Mouse (Mus musculus): Measurements from ENCODE around the gene Eml3. TPM values are rescaled to one million over a fixed set of nuclear protein-coding genes. Genes with fewer than 3 reads are reported as not detected.

Eml3 gene
- total and polyA plus RNA-seq, 3 experiments: 16.6 to 23.4 TPM; not detected in 1

DNA sequence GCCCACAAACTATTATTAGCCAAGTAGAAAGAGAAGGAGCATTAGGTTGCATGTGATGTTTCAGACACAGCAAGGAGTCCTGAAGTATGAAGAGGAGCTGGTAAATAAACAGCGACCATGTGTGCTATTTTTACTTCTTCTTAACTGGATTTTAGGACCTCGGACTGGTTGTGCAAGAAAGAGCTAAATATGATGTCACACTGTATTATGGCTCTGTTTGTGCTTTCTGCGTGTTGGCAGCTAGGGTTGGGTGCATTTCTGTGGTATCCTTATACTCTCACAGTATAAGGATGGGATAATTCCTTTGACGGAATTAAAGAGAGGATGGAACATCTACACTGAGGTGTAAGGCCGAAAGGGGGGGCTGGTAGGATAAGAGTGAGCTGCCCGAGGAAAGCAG is 15.9 kb downstream of the Eml3 start:
- H3K9me3 ChIP-seq (replicated peaks; ENCODE audit: insufficient read depth, low read length): no peaks in the 10 kb centered on the region
- H3K4me3 ChIP-seq (ENCODE audit: control insufficient read depth in 1 of 2, insufficient read depth in 1 of 2, low read depth in 2 of 2, low read length in 2 of 2): no peak overlapping the region
- TF ChIP-seq ZNF384 (IDR thresholded peaks at IDR 0.05; ENCODE audit: low read depth, low read length) (no peak), MXI1 (IDR thresholded peaks at IDR 0.05; ENCODE audit: low read depth, low read length) (no peak), MAZ (IDR thresholded peaks at IDR 0.05; ENCODE audit: low read depth, low read length) (no peak), ZMIZ1 (IDR thresholded peaks at IDR 0.05; ENCODE audit: low read depth, low read length) (no peak), SMC3 (IDR thresholded peaks at IDR 0.05; ENCODE audit: low read depth, low read length) (no peak), TBP (IDR thresholded peaks at IDR 0.05; ENCODE audit: low read depth, low read length) (no peak), USF1 (IDR thresholded peaks at IDR 0.05; ENCODE audit: low read depth, low read length) (no peak), RCOR1 (IDR thresholded peaks at IDR 0.05; ENCODE audit: low read depth, low read length) (no peak), POLR2A (IDR thresholded peaks at IDR 0.05; ENCODE audit: control insufficient read depth in 1 of 2, insufficient read depth in 1 of 2, low read depth in 1 of 2, low read length in 2 of 2, poor library complexity in 1 of 2) (no peak), POLR2AphosphoS2 (IDR thresholded peaks at IDR 0.05; ENCODE audit: low read length) (no peak), MYB (IDR thresholded peaks at IDR 0.05; ENCODE audit: low read depth, low read length) (no peak), CHD1 (IDR thresholded peaks at IDR 0.05; ENCODE audit: low read depth, low read length) (no peak)
- no peak overlapping the region for H3K27ac ChIP-seq (ENCODE audit: control insufficient read depth, low read depth, low read length)
- peaks cover 16 to 54% of the 10 kb centered on the region in 2 experiments for H3K36me3 ChIP-seq (ENCODE audit: control insufficient read depth in 1 of 2, insufficient read depth in 2 of 2, low read length in 2 of 2)
- H3K4me1 ChIP-seq (ENCODE audit: control insufficient read depth in 1 of 2, insufficient read depth in 2 of 2, low read length in 2 of 2): peaks cover 11 to 40% of the 10 kb centered on the region in 2 experiments
- no peak for DNase-seq (ENCODE audit: low read depth, low spot score)
- H3K9ac ChIP-seq (ENCODE audit: control insufficient read depth, low read depth, low read length, poor library complexity, severe bottlenecking): no peak overlapping the region
- H3K27me3 ChIP-seq (ENCODE audit: control insufficient read depth in 1 of 2, insufficient read depth in 2 of 2, low read length in 2 of 2): no peaks in the 10 kb centered on the region
- peaks cover 38% of the 10 kb centered on the region for H3K79me2 ChIP-seq (ENCODE audit: control insufficient read depth, insufficient read depth, low read length, poor library complexity)

DNA sequence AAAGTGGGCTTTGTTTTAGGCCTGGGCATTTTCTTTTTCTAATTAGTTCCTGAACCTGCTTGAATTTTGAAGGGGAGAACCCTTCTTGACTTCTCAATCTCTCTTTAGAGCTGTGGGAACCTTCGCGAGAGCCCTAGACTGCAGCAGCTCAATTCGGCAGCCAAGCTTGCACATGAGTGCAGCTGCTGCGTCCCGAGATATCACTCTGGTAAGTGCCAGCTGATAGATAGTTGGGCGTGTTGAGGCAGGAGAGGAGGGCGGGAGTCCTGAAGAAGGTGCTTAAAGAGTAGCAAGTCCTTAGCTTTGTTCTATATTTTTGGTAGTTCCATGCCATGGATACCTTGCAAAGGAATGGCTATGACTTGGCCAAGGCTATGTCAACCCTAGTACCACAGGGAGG is 17.6 kb downstream of the Eml3 start:
- peaks cover 12 to 40% of the 10 kb centered on the region in 2 experiments for H3K4me1 ChIP-seq (ENCODE audit: control insufficient read depth in 1 of 2, insufficient read depth in 2 of 2, low read length in 2 of 2)

DNA sequence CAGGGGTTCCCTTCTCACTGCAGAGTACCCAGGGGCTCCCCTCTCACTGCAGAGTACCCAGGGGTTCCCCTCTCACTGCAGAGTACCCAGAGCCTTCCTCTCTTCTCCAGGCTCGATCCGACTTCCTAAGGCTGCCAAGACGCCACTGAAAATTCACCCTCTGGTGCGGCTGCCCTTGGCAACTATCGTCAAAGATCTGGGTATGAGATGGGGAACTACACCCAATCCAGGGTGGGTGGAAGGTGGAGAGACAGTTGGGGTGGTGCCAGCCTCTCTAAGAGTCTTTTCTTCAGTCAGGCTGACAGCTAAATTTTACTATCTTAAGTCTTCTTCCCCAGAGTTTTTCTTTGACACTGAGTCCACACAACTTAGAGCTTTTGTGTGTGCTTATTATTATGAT is 20.8 kb downstream of the Eml3 start:
- Histone ChIP-seq H3K27ac (ENCODE audit: control insufficient read depth, low read depth, low read length) (0 out of 2 replicates have a peak overlapping the region, but pooled peaks have one; percentile 11), H3K36me3 (ENCODE audit: control insufficient read depth in 1 of 2, insufficient read depth in 2 of 2, low read length in 2 of 2) (peaks cover 21 to 62% of the 10 kb centered on the region in 2 experiments)

More for the DNA sequence above, 17.6 kb downstream of the Eml3 start:
- TF ChIP-seq MXI1 (IDR thresholded peaks at IDR 0.05; ENCODE audit: low read depth, low read length) (0 out of 2 replicates have a peak, but pooled peaks have one; percentile 50), SIN3A (IDR thresholded peaks at IDR 0.05; ENCODE audit: low read length) (peak; percentile 74), POLR2AphosphoS5 (IDR thresholded peaks at IDR 0.05; ENCODE audit: borderline replicate concordance, low read depth, low read length) (no peak), CHD2 (IDR thresholded peaks at IDR 0.05; ENCODE audit: low read length) (no peak), BHLHE40 (IDR thresholded peaks at IDR 0.05; ENCODE audit: borderline replicate concordance, low read depth, low read length) (peak; percentile 70; the same call in 1 of the 2 replicates), USF2 (IDR thresholded peaks at IDR 0.05; ENCODE audit: borderline replicate concordance in 1 of 2, insufficient read depth in 1 of 2, low read depth in 1 of 2, low read length in 2 of 2) (no peak), EP300 (IDR thresholded peaks at IDR 0.05; ENCODE audit: low read depth in 1 of 2, low read length in 2 of 2) (peak in 1 of 2 experiments; percentile 35; a peak in 1 of 4 replicates), ETS1 (IDR thresholded peaks at IDR 0.05; ENCODE audit: low read depth, low read length) (peak; percentile 89)
- Histone ChIP-seq H3K27me3 (ENCODE audit: control insufficient read depth in 1 of 2, insufficient read depth in 2 of 2, low read length in 2 of 2) (no peaks in the 10 kb centered on the region), H3K36me3 (ENCODE audit: control insufficient read depth in 1 of 2, insufficient read depth in 2 of 2, low read length in 2 of 2) (peaks cover 22 to 66% of the 10 kb centered on the region in 2 experiments), H3K27ac (ENCODE audit: control insufficient read depth, low read depth, low read length) (no peak overlapping the region), H3K79me2 (ENCODE audit: control insufficient read depth, insufficient read depth, low read length, poor library complexity) (peaks cover 37% of the 10 kb centered on the region), H3K9me3 (replicated peaks; ENCODE audit: insufficient read depth, low read length) (no peaks in the 10 kb centered on the region), H3K4me3 (ENCODE audit: control insufficient read depth in 1 of 2, insufficient read depth in 1 of 2, low read depth in 2 of 2, low read length in 2 of 2) (no peak overlapping the region), H3K9ac (ENCODE audit: control insufficient read depth, low read depth, low read length, poor library complexity, severe bottlenecking) (no peak overlapping the region)
- DNase-seq (ENCODE audit: low read depth, low spot score): no peak

More for the DNA sequence above, 20.8 kb downstream of the Eml3 start:
- TF ChIP-seq POLR2A (IDR thresholded peaks at IDR 0.05; ENCODE audit: control insufficient read depth in 1 of 2, insufficient read depth in 1 of 2, low read depth in 1 of 2, low read length in 2 of 2, poor library complexity in 1 of 2): peak in 1 of 2 experiments; percentile 17; a peak in 1 of 4 replicates
- peak; percentile 70 for TF ChIP-seq GATA1 (IDR thresholded peaks at IDR 0.05; ENCODE audit: low read depth, low read length)
- TF ChIP-seq SIN3A (IDR thresholded peaks at IDR 0.05; ENCODE audit: low read length): peak; percentile 38; the same call in 1 of the 2 replicates
- peak; percentile 57; the same call in 1 of the 2 replicates for TF ChIP-seq ETS1 (IDR thresholded peaks at IDR 0.05; ENCODE audit: low read depth, low read length)
- no peak for TF ChIP-seq NELFE (IDR thresholded peaks at IDR 0.05; ENCODE audit: low read depth, low read length)
- no peak for TF ChIP-seq ZKSCAN1 (IDR thresholded peaks at IDR 0.05; ENCODE audit: low read depth, low read length)
- TF ChIP-seq SMC3 (IDR thresholded peaks at IDR 0.05; ENCODE audit: low read depth, low read length): no peak
- peaks cover 15 to 40% of the 10 kb centered on the region in 2 experiments for H3K4me1 ChIP-seq (ENCODE audit: control insufficient read depth in 1 of 2, insufficient read depth in 2 of 2, low read length in 2 of 2)
- H3K27me3 ChIP-seq (ENCODE audit: control insufficient read depth in 1 of 2, insufficient read depth in 2 of 2, low read length in 2 of 2): no peaks in the 10 kb centered on the region
- H3K9me3 ChIP-seq (replicated peaks; ENCODE audit: insufficient read depth, low read length): no peaks in the 10 kb centered on the region
- H3K4me3 ChIP-seq (ENCODE audit: control insufficient read depth in 1 of 2, insufficient read depth in 1 of 2, low read depth in 2 of 2, low read length in 2 of 2): no peak overlapping the region
- peak; percentile 74 for DNase-seq (ENCODE audit: low read depth, low spot score)
- no peak overlapping the region for H3K9ac ChIP-seq (ENCODE audit: control insufficient read depth, low read depth, low read length, poor library complexity, severe bottlenecking)
- peaks cover 25% of the 10 kb centered on the region for H3K79me2 ChIP-seq (ENCODE audit: control insufficient read depth, insufficient read depth, low read length, poor library complexity)
